Mouse (Mus musculus): ENCODE measurements around the gene Pfdn6.

DNA sequence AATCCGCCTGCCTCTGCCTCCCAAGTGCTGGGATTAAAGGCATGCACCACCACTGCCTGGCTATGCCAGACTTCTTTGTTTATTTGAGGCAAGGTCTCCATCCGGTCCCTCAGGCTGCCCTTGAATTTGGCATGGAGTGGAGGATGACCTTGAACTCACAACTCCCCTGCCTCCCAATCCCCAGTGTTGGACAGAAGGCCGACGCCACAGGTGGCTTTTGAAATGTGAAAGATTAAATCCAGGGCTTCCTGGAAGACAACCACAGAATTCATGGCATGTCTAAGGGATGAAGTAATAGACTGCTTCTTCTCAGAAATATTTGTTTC, 39.2 kb downstream of the Pfdn6 start:
- TF ChIP-seq CTCF (IDR thresholded peaks at IDR 0.05; ENCODE audit: control insufficient read depth, insufficient read depth, insufficient read length) (no peak), USF1 (IDR thresholded peaks at IDR 0.05; ENCODE audit: low read depth) (no peak), CEBPB (IDR thresholded peaks at IDR 0.05; ENCODE audit: low read depth) (no peak), MAX (IDR thresholded peaks at IDR 0.05) (no peak)

All from C2C12 (cell line).